Mouse (Mus musculus) stomach, postnatal 0 days (tissue): ENCODE results near the gene Nlrp1b. TPM values are rescaled to one million over a fixed set of nuclear protein-coding genes. Genes with fewer than 3 reads are reported as not detected.

Experiments
- ATAC-seq: fragments of 200-750 bp; cut with Nextera tagmentation; 2 replicates; pipeline ENCODE4 v1.8.0; 2017; ENCODE audit not compliant: low FRiP score, low TSS enrichment
- DNase-seq: peaks from one replicate; pipeline ENCODE4 v3.0.0-alpha.2; 2016; ENCODE audit warnings: low spot score
- H3K27ac ChIP-seq: fragments of 300-500 bp; sonication (generic); replicated peaks from 2 replicates; pipeline ENCODE4 v1.5.1; 2014; ENCODE audit warnings: mild to moderate bottlenecking, control low read depth
- H3K27me3 ChIP-seq: fragments of 300-500 bp; sonication (generic); 2 replicates; pipeline ENCODE4 v1.6.1; 2014; ENCODE audit warnings: low read length; ENCODE audit not compliant: control insufficient read depth, insufficient read depth
- H3K36me3 ChIP-seq: fragments of 300-500 bp; sonication (generic); 2 replicates; pipeline ENCODE4 v1.6.1; 2014; ENCODE audit warnings: low read length, mixed read lengths; ENCODE audit not compliant: control insufficient read depth, insufficient read depth
- H3K4me1 ChIP-seq: fragments of 300-500 bp; sonication (generic); replicated peaks from 2 replicates; pipeline ENCODE4 v1.6.1; 2014; ENCODE audit warnings: antibody characterized with exemption; ENCODE audit not compliant: control insufficient read depth, insufficient read depth
- H3K4me2 ChIP-seq: fragments of 300-500 bp; sonication (generic); replicated peaks from 2 replicates; pipeline ENCODE4 v1.6.1; 2014; ENCODE audit warnings: low read depth, mild to moderate bottlenecking, control low read depth, moderate library complexity
- H3K4me3 ChIP-seq: fragments of 300-500 bp; sonication (generic); 2 replicates; pipeline ENCODE4 v1.5.1; 2014; ENCODE audit warnings: low read depth, low read length, control low read depth
- H3K9ac ChIP-seq: fragments of 300-500 bp; sonication (generic); 2 replicates; pipeline ENCODE4 v1.6.1; 2014; ENCODE audit warnings: mild to moderate bottlenecking, low read length, control low read depth, mixed read lengths
- H3K9me3 ChIP-seq: fragments of 300-500 bp; sonication (generic); 2 replicates; pipeline ENCODE4 v1.6.1; 2016; ENCODE audit warnings: low read length; ENCODE audit not compliant: control insufficient read depth
- CTCF ChIP-seq: IDR thresholded peaks from 2 replicates; pipeline ENCODE4 v1.5.1; 2016; ENCODE audit warnings: antibody characterized with exemption, low read depth, mild to moderate bottlenecking, moderate library complexity
- EP300 ChIP-seq: optimal IDR thresholded peaks from 2 replicates; pipeline ENCODE3; 2016; ENCODE audit warnings: antibody characterized with exemption
- WGBS: fragments of 180-500 bp; shearing (Covaris S2); extraction: QIAGEN DNeasy Blood & Tissue Kit; methylation state at CpG from one replicate; pipeline ENCODE4 v1.1.7; 2014; 5-methylcytosine and 5-hydroxymethylcytosine counted together
- polyA plus RNA-seq: library from polyadenylated mRNA; unstranded; fragments of >200 nt; fragmentation: Nextera tagmentation; extraction: Ambion mirVana; gene quantifications from 2 replicates; pipeline ENCODE4 v1.2.1, GENCODE M21; 2015

Nlrp1b gene
- polyA plus RNA-seq, 1 experiment from 2014 or later = 0.04 TPM

DNA sequence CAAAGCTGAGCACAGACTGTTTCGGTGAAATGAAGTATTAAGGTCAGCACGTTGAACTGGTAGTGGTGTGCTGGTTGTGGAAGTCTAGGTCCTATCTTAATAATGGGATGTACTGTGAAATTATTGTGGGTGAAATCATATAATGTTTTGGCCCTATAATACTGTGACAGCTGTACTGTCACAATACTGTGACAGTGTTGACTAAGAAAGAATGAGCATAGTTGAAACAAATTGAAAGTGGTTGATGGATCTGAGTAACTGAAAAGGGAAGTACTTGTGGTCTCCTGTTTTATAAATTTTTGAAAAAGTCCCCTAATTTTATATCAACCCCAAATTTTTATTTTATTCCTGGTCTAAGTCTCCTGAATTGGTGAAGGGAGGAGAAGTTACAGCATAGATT lies 123.4 kb downstream of the Nlrp1b start:
- TF ChIP-seq CTCF (no peak), EP300 (no peak)
- no peak overlapping the region for H3K4me2 ChIP-seq
- no peak overlapping the region for H3K27ac ChIP-seq
- ATAC-seq (no peak), DNase-seq (no peak)
- H3K27me3 ChIP-seq = no peaks in the 10 kb centered on the region
- H3K9ac ChIP-seq = no peak overlapping the region
- WGBS = 81% methylated on average over 2 of the region's 2 CpGs
- no peaks in the 10 kb centered on the region for H3K36me3 ChIP-seq
- H3K4me3 ChIP-seq = no peak overlapping the region
- no peaks in the 10 kb centered on the region for H3K4me1 ChIP-seq
- no peaks in the 10 kb centered on the region for H3K9me3 ChIP-seq

DNA sequence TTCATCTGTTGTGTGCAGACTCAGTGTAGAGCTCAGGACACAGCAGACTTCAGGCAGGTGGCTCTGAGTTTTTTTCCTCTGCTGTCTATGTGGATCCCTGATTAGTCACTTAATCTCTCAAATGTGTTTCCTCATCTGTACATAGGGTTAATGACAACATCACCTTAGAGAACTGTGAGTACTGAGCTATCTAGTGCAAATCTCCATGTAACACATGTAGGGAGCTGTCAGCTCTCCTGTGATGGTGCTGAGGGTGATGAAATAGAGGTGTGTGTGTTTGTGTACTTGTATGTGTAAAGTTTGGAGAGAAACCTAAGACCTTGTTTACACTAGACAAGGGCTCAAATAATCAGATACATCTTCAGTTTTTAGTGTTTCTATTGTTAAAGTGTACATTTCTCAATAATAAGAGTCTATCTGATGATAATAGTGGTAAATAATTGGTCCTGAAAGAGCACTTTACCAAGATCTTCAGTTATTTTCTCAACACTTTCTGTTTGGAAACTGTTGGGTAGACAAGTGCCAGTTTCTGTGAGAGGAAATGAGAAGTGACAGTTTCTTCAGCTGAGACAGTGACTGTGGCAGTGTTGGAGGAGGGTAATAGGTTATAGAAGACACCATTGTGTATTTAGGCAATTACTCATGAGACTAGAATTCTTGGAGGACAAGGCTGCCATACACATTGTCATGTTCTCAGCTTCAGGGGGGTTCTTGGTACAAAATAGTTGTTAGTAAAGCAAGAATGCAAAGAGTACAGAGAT lies 124.1 kb downstream of the Nlrp1b start:
- Histone ChIP-seq H3K4me3 (no peak overlapping the region), H3K36me3 (no peaks in the 10 kb centered on the region), H3K9ac (no peak overlapping the region), H3K27ac (no peak overlapping the region), H3K4me1 (no peaks in the 10 kb centered on the region), H3K4me2 (no peak overlapping the region), H3K27me3 (no peaks in the 10 kb centered on the region), H3K9me3 (no peaks in the 10 kb centered on the region)
- DNase-seq = no peak
- ATAC-seq = no peak
- no peak for TF ChIP-seq CTCF
- no peak for TF ChIP-seq EP300

DNA sequence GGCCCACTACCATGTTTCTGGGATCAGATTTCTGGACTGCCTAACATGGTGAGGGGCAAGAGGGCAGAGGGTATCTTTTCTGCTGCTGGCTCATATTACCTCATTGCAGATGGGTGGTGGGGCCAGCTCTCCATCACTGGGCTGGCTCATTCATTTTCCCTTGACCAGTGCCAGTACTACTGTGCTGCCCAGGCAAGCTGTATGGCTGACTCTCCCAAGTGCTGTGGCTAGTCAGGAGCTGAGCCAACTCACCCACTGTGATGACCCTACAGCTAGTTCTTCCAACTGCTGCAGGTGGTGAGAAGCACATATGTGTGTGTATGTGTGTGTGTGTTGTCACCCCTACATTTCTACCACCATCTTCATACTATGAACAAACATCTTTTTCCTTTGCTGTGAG lies 126.6 kb downstream of the Nlrp1b start:
- Histone ChIP-seq H3K27me3 (no peaks in the 10 kb centered on the region), H3K9me3 (no peaks in the 10 kb centered on the region), H3K9ac (no peak overlapping the region), H3K4me1 (no peaks in the 10 kb centered on the region), H3K4me3 (no peak overlapping the region), H3K27ac (no peak overlapping the region), H3K36me3 (no peaks in the 10 kb centered on the region), H3K4me2 (no peak overlapping the region)
- DNase-seq = no peak
- no peak for ATAC-seq
- TF ChIP-seq EP300 (no peak), CTCF (no peak)

Other genes starting within 250 kb of the Nlrp1b start
- 168 and 175 TPM in 2 replicates for gene C1qbp, start 247.7 kb downstream of the Nlrp1b start, polyA plus RNA-seq
- gene Dhx33, start 226.3 kb downstream of the Nlrp1b start, polyA plus RNA-seq = 5.1 and 5.4 TPM in 2 replicates
- 15.0 and 16.5 TPM in 2 replicates for gene Mis12, start 211.1 kb downstream of the Nlrp1b start, polyA plus RNA-seq
- 63.3 and 66.0 TPM in 2 replicates for gene Derl2, start 210.9 kb downstream of the Nlrp1b start, polyA plus RNA-seq
- 24.2 and 29.0 TPM in 2 replicates for gene 6330403K07Rik, start 197.2 kb downstream of the Nlrp1b start, polyA plus RNA-seq
- 0.04 TPM in 1 of 2 replicates, not detected in the other for gene Nlrp1a, start 86.0 kb downstream of the Nlrp1b start, polyA plus RNA-seq